Comparison of ENCODE assay signal across 25 mouse cellular contexts in the genomic region with DNA sequence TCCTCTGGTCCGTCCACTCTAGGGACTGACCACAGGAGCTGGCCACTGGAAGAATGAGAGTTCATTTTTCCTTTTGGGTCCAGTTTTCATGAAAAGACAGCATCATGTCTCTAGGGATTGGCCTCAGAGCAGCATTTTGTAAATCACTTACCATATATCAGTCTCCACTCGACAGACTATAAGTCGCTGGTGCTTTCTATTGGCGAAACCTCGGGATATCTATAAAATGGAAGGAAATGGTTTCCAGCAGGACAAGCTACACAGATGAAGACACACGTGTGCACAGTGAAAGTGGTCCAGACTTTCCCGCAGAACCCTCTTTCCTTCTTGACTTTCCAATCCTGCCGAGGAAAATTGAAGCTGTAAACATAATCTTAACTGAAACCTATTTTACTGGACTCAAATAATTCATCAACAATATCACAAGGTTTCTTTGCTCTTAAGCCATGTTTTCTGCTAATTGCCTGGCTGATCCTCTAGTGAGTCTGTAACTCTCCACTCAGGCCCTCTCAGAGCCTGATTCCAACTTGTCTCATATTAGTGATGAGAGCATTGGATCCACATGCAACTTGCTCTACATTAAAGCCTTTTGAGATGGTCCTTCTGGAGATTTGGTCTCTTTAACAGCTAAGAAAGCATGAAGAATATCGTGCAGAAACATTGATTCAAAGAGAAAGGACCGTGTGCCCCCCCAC.
DNase-seq lines count a peak whose midpoint lies in the region; ATAC-seq and TF ChIP-seq lines count a peak whose summit lies in the region.
"Had no signal": no experiment of that assay in that cellular context is flagged by ENCODE, and none has a peak within 500 bp of the region (broad histone marks: within the 10 kb centered on the region; RNA-seq: fewer than 3 reads in every experiment).

No protein-coding gene starts in this region.

- TF ChIP-seq POLR2A in limb, embryonic 14.5 days (IDR thresholded peaks at IDR 0.05; ENCODE audit: borderline replicate concordance, extremely low read depth, insufficient read depth, insufficient read length), result no peak

- H3K4me3 ChIP-seq in embryonic facial prominence, embryonic 13.5 days, result no peak overlapping the region
- H3K4me3 ChIP-seq in embryonic facial prominence, embryonic 10.5 days, result no peak overlapping the region
- H3K4me3 ChIP-seq in midbrain, embryonic 11.5 days (ENCODE audit: low read depth, low read length), result no peak overlapping the region
- H3K4me3 ChIP-seq in midbrain, embryonic 10.5 days, result no peak overlapping the region
- no peak overlapping the region for H3K4me3 ChIP-seq in limb, embryonic 14.5 days (replicated peaks; ENCODE audit: low read length)
- H3K4me3 ChIP-seq in forebrain, postnatal 0 days (ENCODE audit: low read depth, low read length), result no peak overlapping the region
- no peak overlapping the region for H3K4me3 ChIP-seq in stomach, postnatal 0 days (ENCODE audit: low read depth, low read length)
- H3K4me3 ChIP-seq: embryonic facial prominence, embryonic 12.5 days; forebrain, embryonic 13.5 days; forebrain, embryonic 15.5 days had no signal

- TF ChIP-seq EP300 in stomach, postnatal 0 days (optimal IDR thresholded peaks at IDR 0.05), result no peak

- H3K9ac ChIP-seq in embryonic facial prominence, embryonic 13.5 days, result no peak overlapping the region
- no peak overlapping the region for H3K9ac ChIP-seq in midbrain, embryonic 11.5 days (ENCODE audit: low read length)
- no peak overlapping the region for H3K9ac ChIP-seq in limb, embryonic 14.5 days (ENCODE audit: low read depth, low read length, severe bottlenecking)
- H3K9ac ChIP-seq in forebrain, postnatal 0 days, result no peak overlapping the region
- no peak overlapping the region for H3K9ac ChIP-seq in stomach, postnatal 0 days (ENCODE audit: low read length)
- H3K9ac ChIP-seq: embryonic facial prominence, embryonic 12.5 days; forebrain, embryonic 13.5 days; forebrain, embryonic 15.5 days had no signal

- WGBS in embryonic facial prominence, embryonic 13.5 days, result 50% methylated on average over 10 of the region's 10 CpGs
- 86% methylated on average over 10 of the region's 10 CpGs for WGBS in embryonic facial prominence, embryonic 10.5 days
- 88% methylated on average over 10 of the region's 10 CpGs for WGBS in midbrain, embryonic 11.5 days
- 91% methylated on average over 10 of the region's 10 CpGs for WGBS in midbrain, embryonic 10.5 days
- 47% methylated on average over 10 of the region's 10 CpGs for WGBS in limb, embryonic 14.5 days
- 89% methylated on average over 10 of the region's 10 CpGs for WGBS in forebrain, postnatal 0 days
- WGBS in stomach, postnatal 0 days, result 72% methylated on average over 10 of the region's 10 CpGs

- TF ChIP-seq CTCF in forebrain, postnatal 0 days (IDR thresholded peaks at IDR 0.05; ENCODE audit: low read depth), result no peak
- no peak for TF ChIP-seq CTCF in stomach, postnatal 0 days (IDR thresholded peaks at IDR 0.05; ENCODE audit: low read depth)

- H3K36me3 ChIP-seq in embryonic facial prominence, embryonic 13.5 days, result no peaks in the 10 kb centered on the region
- no peaks in the 10 kb centered on the region for H3K36me3 ChIP-seq in embryonic facial prominence, embryonic 10.5 days (replicated peaks)
- H3K36me3 ChIP-seq in midbrain, embryonic 11.5 days (ENCODE audit: control insufficient read depth, insufficient read depth, low read length), result no peaks in the 10 kb centered on the region
- no peaks in the 10 kb centered on the region for H3K36me3 ChIP-seq in midbrain, embryonic 10.5 days
- no peaks in the 10 kb centered on the region for H3K36me3 ChIP-seq in limb, embryonic 14.5 days (ENCODE audit: control insufficient read depth, insufficient read depth, low read length)
- no peaks in the 10 kb centered on the region for H3K36me3 ChIP-seq in forebrain, postnatal 0 days (ENCODE audit: insufficient read depth)
- no peaks in the 10 kb centered on the region for H3K36me3 ChIP-seq in stomach, postnatal 0 days (ENCODE audit: control insufficient read depth, insufficient read depth, low read length)
- H3K36me3 ChIP-seq: embryonic facial prominence, embryonic 12.5 days; forebrain, embryonic 15.5 days; G1E had no signal

- ATAC-seq in embryonic facial prominence, embryonic 13.5 days (ENCODE audit: insufficient number of reproducible peaks, insufficient read depth, low FRiP score, low TSS enrichment, low read depth), result no peak
- ATAC-seq in midbrain, embryonic 11.5 days (ENCODE audit: low FRiP score), result no peak
- peak; percentile 76; the same call in 1 of the 2 replicates for ATAC-seq in limb, embryonic 14.5 days (ENCODE audit: low FRiP score, low read depth)
- ATAC-seq in forebrain, postnatal 0 days, result no peak
- no peak for ATAC-seq in stomach, postnatal 0 days (ENCODE audit: low FRiP score, low TSS enrichment)
- ATAC-seq: activated CD4-positive, CD25-positive, alpha-beta regulatory T cell, adult 4 months; CD4-positive, CD25-positive, alpha-beta regulatory T cell, adult 4 months; forebrain, embryonic 13.5 days; forebrain, embryonic 15.5 days; Patski had no signal

- H3K27me3 ChIP-seq in embryonic facial prominence, embryonic 13.5 days, result no peaks in the 10 kb centered on the region
- H3K27me3 ChIP-seq in embryonic facial prominence, embryonic 10.5 days (replicated peaks; ENCODE audit: low read depth, poor library complexity, severe bottlenecking), result no peaks in the 10 kb centered on the region
- H3K27me3 ChIP-seq in midbrain, embryonic 11.5 days (ENCODE audit: control insufficient read depth, insufficient read depth, low read length), result no peaks in the 10 kb centered on the region
- no peaks in the 10 kb centered on the region for H3K27me3 ChIP-seq in midbrain, embryonic 10.5 days (ENCODE audit: low read depth, poor library complexity, severe bottlenecking)
- no peaks in the 10 kb centered on the region for H3K27me3 ChIP-seq in limb, embryonic 14.5 days (ENCODE audit: control insufficient read depth, insufficient read depth, low read length)
- H3K27me3 ChIP-seq in forebrain, postnatal 0 days (ENCODE audit: insufficient read depth, low read length), result no peaks in the 10 kb centered on the region
- no peaks in the 10 kb centered on the region for H3K27me3 ChIP-seq in stomach, postnatal 0 days (ENCODE audit: control insufficient read depth, insufficient read depth, low read length)
- H3K27me3 ChIP-seq: CH12.LX; embryonic facial prominence, embryonic 12.5 days; forebrain, embryonic 13.5 days; forebrain, embryonic 15.5 days; Patski had no signal

- peak overlapping the region; percentile 66 for H3K27ac ChIP-seq in embryonic facial prominence, embryonic 13.5 days
- no peak overlapping the region for H3K27ac ChIP-seq in embryonic facial prominence, embryonic 10.5 days (replicated peaks)
- no peak overlapping the region for H3K27ac ChIP-seq in midbrain, embryonic 11.5 days (ENCODE audit: low read depth, low read length)
- no peak overlapping the region for H3K27ac ChIP-seq in midbrain, embryonic 10.5 days (replicated peaks)
- no peak overlapping the region; the same call in 1 of the 2 replicates for H3K27ac ChIP-seq in limb, embryonic 14.5 days (replicated peaks; ENCODE audit: low read depth, low read length)
- H3K27ac ChIP-seq in forebrain, postnatal 0 days (ENCODE audit: low read depth, low read length), result no peak overlapping the region
- H3K27ac ChIP-seq in stomach, postnatal 0 days (replicated peaks), result no peak overlapping the region
- H3K27ac ChIP-seq: embryonic facial prominence, embryonic 12.5 days; forebrain, embryonic 13.5 days; forebrain, embryonic 15.5 days had no signal

- H3K9me3 ChIP-seq in embryonic facial prominence, embryonic 13.5 days, result no peaks in the 10 kb centered on the region
- H3K9me3 ChIP-seq in embryonic facial prominence, embryonic 10.5 days, result no peaks in the 10 kb centered on the region
- H3K9me3 ChIP-seq in midbrain, embryonic 11.5 days (ENCODE audit: control insufficient read depth, low read length), result no peaks in the 10 kb centered on the region
- no peaks in the 10 kb centered on the region for H3K9me3 ChIP-seq in midbrain, embryonic 10.5 days (replicated peaks)
- no peaks in the 10 kb centered on the region for H3K9me3 ChIP-seq in limb, embryonic 14.5 days (ENCODE audit: control insufficient read depth, low read length)
- H3K9me3 ChIP-seq in forebrain, postnatal 0 days (ENCODE audit: low read length), result no peaks in the 10 kb centered on the region
- no peaks in the 10 kb centered on the region for H3K9me3 ChIP-seq in stomach, postnatal 0 days (ENCODE audit: control insufficient read depth, low read length)
- H3K9me3 ChIP-seq: embryonic facial prominence, embryonic 12.5 days; forebrain, embryonic 13.5 days; forebrain, embryonic 15.5 days had no signal

- H3K4me2 ChIP-seq in embryonic facial prominence, embryonic 13.5 days, result no peak overlapping the region
- H3K4me2 ChIP-seq in midbrain, embryonic 11.5 days, result no peak overlapping the region
- H3K4me2 ChIP-seq in limb, embryonic 14.5 days (replicated peaks; ENCODE audit: low read depth, low read length, severe bottlenecking), result no peak overlapping the region
- H3K4me2 ChIP-seq in forebrain, postnatal 0 days (ENCODE audit: low read depth), result no peak overlapping the region
- no peak overlapping the region for H3K4me2 ChIP-seq in stomach, postnatal 0 days (replicated peaks; ENCODE audit: low read depth)
- H3K4me2 ChIP-seq: embryonic facial prominence, embryonic 12.5 days; forebrain, embryonic 13.5 days; forebrain, embryonic 15.5 days had no signal

- DNase-seq in embryonic facial prominence, embryonic 10.5 days (ENCODE audit: low spot score), result no peak
- peak; percentile 70 for DNase-seq in midbrain, embryonic 11.5 days (ENCODE audit: low spot score, missing footprints)
- DNase-seq in midbrain, embryonic 10.5 days (ENCODE audit: low spot score), result no peak
- peak; percentile 65 for DNase-seq in limb, embryonic 14.5 days (ENCODE audit: low spot score)
- DNase-seq in forebrain, postnatal 0 days, result no peak
- no peak for DNase-seq in stomach, postnatal 0 days (ENCODE audit: low spot score)
- DNase-seq: adrenal gland, adult 8-10 months; adrenal gland, postnatal 14 days; adrenal gland, postnatal 36 days; B cell, adult 2 months; cerebellum, adult 11-12 months; cerebellum, adult 2 months; cerebellum, adult 9-11 months; cerebellum, postnatal 14 days; cerebellum, postnatal 36 days; embryo, embryonic 11 days had no signal

- peaks cover 7% of the 10 kb centered on the region; the same call in 1 of the 2 replicates for H3K4me1 ChIP-seq in embryonic facial prominence, embryonic 13.5 days
- no peaks in the 10 kb centered on the region for H3K4me1 ChIP-seq in embryonic facial prominence, embryonic 10.5 days
- H3K4me1 ChIP-seq in midbrain, embryonic 11.5 days (ENCODE audit: control insufficient read depth, insufficient read depth, low read length), result no peaks in the 10 kb centered on the region
- H3K4me1 ChIP-seq in midbrain, embryonic 10.5 days, result no peaks in the 10 kb centered on the region
- H3K4me1 ChIP-seq in limb, embryonic 14.5 days (ENCODE audit: control insufficient read depth, insufficient read depth, low read length), result peaks cover 4% of the 10 kb centered on the region; the same call in 1 of the 2 replicates
- no peaks in the 10 kb centered on the region for H3K4me1 ChIP-seq in forebrain, postnatal 0 days (ENCODE audit: insufficient read depth)
- no peaks in the 10 kb centered on the region for H3K4me1 ChIP-seq in stomach, postnatal 0 days (replicated peaks; ENCODE audit: control insufficient read depth, insufficient read depth)
- H3K4me1 ChIP-seq: forebrain, embryonic 13.5 days; forebrain, embryonic 15.5 days had no signal

Comparison
In these comparisons a context has a peak if more than half of its experiments do, and no peak if none do; other contexts are left out.
1. DNase-seq: peak in midbrain, embryonic 11.5 days (single experiment) and limb, embryonic 14.5 days (single experiment); none in embryonic facial prominence, embryonic 10.5 days (single experiment), midbrain, embryonic 10.5 days (single experiment), forebrain, postnatal 0 days (single experiment) and stomach, postnatal 0 days (single experiment).